Mouse (Mus musculus) forebrain, embryonic 10.5 days (tissue): Measurements from ENCODE around the gene Apba2. TPM values are rescaled to one million over a fixed set of nuclear protein-coding genes. Genes with fewer than 3 reads are reported as not detected.

Source experiments
- DNase-seq: peaks from one replicate; pipeline ENCODE4 v3.0.0-alpha.2; 2017; ENCODE audit warnings: low spot score; ENCODE audit errors: extremely low spot score
- H3K27ac ChIP-seq: fragments of 300-500 bp; sonication (generic); 2 replicates; pipeline ENCODE4 v1.5.1; 2016; ENCODE audit warnings: mild to moderate bottlenecking
- H3K27me3 ChIP-seq: fragments of 300-500 bp; sonication (generic); 2 replicates; pipeline ENCODE4 v1.6.1; 2016; ENCODE audit warnings: mild to moderate bottlenecking; ENCODE audit not compliant: poor library complexity, severe bottlenecking
- H3K36me3 ChIP-seq: fragments of 300-500 bp; sonication (generic); replicated peaks from 2 replicates; pipeline ENCODE4 v1.6.1; 2016; ENCODE audit warnings: mild to moderate bottlenecking, moderate library complexity
- H3K4me1 ChIP-seq: fragments of 300-500 bp; sonication (generic); 2 replicates; pipeline ENCODE4 v1.6.1; 2016
- H3K4me3 ChIP-seq: fragments of 300-500 bp; sonication (generic); 2 replicates; pipeline ENCODE4 v1.5.1; 2016; ENCODE audit warnings: mild to moderate bottlenecking, moderate library complexity
- H3K9me3 ChIP-seq: fragments of 300-500 bp; sonication (generic); 2 replicates; pipeline ENCODE4 v1.6.1; 2016; ENCODE audit warnings: mild to moderate bottlenecking, moderate library complexity
- WGBS: fragments of 180-500 bp; shearing (Covaris S2); methylation state at CpG from one replicate; pipeline ENCODE4 v1.1.7; 2016; 5-methylcytosine and 5-hydroxymethylcytosine counted together
- polyA plus RNA-seq: library from polyadenylated mRNA; unstranded; fragments of >200 nt; fragmentation: Nextera tagmentation; extraction: Ambion mirVana; gene quantifications from 2 replicates; pipeline ENCODE4 v1.2.1, GENCODE M21; 2016

Apba2 gene
- polyA plus RNA-seq, 1 experiment from 2014 or later, result 46.1 TPM

DNA sequence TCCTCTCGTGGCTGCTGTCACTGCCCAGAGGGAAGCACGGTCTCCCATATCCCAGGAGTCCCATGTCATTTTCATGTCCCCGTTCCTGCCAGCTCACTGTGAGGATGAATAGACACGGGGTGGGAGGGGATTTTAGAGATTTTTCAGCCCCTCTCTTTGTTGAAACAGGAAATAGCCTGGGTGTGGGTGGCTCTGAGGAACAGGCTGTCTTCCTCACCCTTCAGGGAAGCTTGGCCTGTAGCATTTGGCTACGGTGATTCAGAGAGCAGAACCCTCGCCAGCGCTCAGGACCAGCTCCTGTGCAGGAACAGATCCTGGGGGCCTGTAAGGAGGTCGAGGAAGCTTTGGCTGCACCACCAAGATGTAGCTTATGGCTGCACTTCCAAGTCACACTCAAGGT, 45.3 kb downstream of the Apba2 start:
- Histone ChIP-seq H3K9me3 (no peaks in the 10 kb centered on the region), H3K4me1 (peaks cover 5% of the 10 kb centered on the region), H3K36me3 (no peaks in the 10 kb centered on the region), H3K4me3 (no peak overlapping the region), H3K27ac (no peak overlapping the region), H3K27me3 (no peaks in the 10 kb centered on the region)
- 82% methylated on average over 8 of the region's 8 CpGs for WGBS
- DNase-seq, result no peak

DNA sequence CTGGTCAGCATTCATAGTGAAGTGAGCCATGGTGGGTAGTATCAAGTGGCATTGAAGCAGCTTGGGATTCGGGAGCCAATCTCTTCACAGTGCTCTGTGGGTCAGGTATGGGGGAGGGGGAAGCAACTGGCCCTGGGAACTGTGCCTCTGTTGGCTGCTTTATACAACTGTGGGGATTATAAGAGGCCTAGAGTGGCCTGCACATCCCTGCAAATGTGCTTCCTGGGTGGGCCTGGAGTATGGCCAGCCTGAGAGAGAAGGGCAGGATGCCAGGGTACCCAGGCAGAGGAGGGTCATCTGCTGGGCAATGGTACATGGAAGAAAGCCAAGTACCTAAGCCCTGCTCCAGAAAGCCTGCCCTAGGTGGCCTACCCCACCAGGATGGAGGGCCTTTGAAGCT, 49.4 kb downstream of the Apba2 start:
- Histone ChIP-seq H3K36me3 (no peaks in the 10 kb centered on the region; the same call in 1 of the 2 replicates), H3K9me3 (no peaks in the 10 kb centered on the region), H3K4me3 (no peak overlapping the region), H3K27me3 (no peaks in the 10 kb centered on the region), H3K27ac (no peak overlapping the region), H3K4me1 (peaks cover 5% of the 10 kb centered on the region)
- 70% methylated on average over 1 of the region's 1 CpGs for WGBS
- no peak for DNase-seq

DNA sequence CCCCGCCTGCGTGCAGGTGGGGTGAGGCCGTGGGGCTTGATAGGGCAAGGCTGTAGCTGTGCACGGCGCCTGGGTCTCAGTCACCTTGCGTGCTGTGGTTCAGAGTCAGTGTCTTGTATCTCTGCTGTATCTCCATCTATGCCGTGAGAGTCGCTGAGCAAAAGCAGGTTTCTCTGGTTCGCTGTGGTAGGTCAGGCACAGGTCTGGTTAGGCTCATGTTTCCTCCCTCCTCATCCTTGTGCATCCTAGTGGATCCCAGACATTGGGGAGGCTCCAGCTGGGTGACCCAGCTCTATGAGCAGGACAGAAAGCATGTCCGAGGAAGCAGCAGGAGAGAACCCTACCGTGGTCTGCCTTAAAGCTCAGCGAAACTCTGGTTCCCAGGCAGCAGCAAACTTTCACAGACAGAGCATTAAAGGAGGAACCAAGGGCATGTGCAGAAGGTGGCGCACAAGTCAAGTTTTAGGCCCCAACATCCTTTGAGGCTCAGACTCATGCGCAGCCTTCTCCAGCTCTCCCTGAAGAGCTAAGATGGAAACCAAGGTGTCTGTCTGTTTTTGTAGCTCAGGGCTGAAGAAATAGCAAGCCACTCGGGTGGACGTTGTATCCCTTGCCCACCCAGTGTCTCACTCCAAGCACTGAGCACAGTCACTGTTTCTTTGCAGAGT, 51.2 kb downstream of the Apba2 start:
- Histone ChIP-seq H3K9me3 (no peaks in the 10 kb centered on the region), H3K4me1 (peaks cover 5% of the 10 kb centered on the region), H3K4me3 (no peak overlapping the region), H3K36me3 (peaks cover 4% of the 10 kb centered on the region; the same call in 1 of the 2 replicates), H3K27me3 (no peaks in the 10 kb centered on the region), H3K27ac (no peak overlapping the region)
- WGBS, result 89% methylated on average over 13 of the region's 16 CpGs
- no peak for DNase-seq

DNA sequence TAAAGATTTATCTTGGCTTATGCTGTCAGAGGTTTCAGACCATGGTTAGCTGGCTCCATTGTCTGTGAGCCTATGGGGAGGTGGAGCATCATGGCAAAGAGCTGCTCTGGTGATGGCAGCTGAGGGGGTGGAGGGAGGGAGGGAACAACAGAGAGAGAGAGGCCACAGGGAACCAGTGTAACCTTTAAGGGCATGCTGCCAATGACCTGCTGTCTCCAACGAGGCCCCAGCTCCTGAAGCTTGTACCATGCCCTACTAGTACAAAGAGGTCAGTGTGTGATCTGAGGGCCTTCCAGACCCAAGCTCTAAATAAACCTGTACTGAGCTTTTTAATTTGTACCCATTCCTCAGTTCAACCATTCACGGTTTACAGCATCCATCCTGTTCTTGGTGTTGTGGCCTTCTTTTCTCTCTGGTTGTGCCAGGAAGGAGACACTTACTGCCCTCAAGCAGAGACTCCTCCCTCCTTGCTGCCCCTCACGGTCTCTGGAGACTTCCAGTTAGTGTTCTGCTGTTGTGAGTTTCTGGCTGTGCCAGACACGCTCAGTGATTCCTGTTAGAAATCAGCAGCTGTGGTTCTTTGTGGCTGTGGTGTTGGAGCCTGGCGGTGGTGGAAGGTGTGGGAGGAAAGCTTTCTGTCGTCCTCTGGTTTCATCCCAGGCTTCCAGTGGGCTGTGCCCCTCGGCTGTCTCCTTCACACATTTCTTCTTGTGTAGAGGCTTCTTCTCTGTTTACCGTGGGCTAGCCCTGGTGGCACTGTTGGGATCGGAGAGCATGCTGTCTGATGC, 60.4 kb downstream of the Apba2 start:
- 0 out of 2 replicates have a peak, but pooled peaks cover 4% of the 10 kb centered on the region for H3K4me1 ChIP-seq
- H3K27me3 ChIP-seq, result no peaks in the 10 kb centered on the region
- no peak for DNase-seq
- no peak overlapping the region for H3K4me3 ChIP-seq
- 79% methylated on average over 9 of the region's 9 CpGs for WGBS
- H3K9me3 ChIP-seq, result no peaks in the 10 kb centered on the region
- H3K27ac ChIP-seq, result no peak overlapping the region
- H3K36me3 ChIP-seq, result peaks cover 12% of the 10 kb centered on the region; the same call in 1 of the 2 replicates

DNA sequence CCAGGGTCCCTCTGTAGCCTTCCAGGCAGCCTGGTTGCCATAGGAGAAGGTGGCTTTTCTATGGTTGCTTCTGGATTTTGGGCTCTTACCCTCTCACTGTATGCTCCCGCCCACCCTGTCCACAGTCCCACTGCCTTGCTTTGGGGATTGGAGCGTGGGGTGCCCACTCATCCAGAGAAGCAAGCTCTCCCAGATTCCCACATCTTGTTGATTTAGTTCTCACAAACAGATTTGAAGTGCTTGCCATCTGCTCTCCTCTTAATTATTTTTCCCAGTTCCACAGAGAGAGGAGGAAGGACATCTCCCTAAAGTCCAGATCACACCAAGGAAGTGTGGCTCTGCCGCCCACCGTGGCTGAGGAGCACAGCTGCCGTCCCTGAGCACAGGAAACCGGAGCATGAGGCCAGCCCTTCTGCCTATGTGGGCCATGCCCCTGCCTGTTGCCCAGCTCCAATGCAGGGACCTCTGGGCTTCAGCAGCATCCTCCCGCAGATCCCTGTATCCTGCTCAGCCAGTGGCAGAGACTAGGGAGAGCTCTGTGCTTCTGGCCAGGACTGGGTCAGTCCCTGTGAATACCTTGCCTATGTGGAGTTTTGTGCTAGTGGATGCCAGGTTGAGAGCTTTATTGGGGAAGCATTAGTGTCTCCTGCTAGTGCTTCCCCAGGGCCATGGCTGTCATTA, 63.5 kb downstream of the Apba2 start:
- peaks cover 19% of the 10 kb centered on the region for H3K4me1 ChIP-seq
- H3K36me3 ChIP-seq, result 0 out of 2 replicates have a peak, but pooled peaks cover 3% of the 10 kb centered on the region
- peak overlapping the region; percentile 40; the same call in 1 of the 2 replicates for H3K27ac ChIP-seq
- WGBS, result 86% methylated on average over 7 of the region's 7 CpGs
- H3K4me3 ChIP-seq, result no peak overlapping the region
- H3K27me3 ChIP-seq, result no peaks in the 10 kb centered on the region
- no peaks in the 10 kb centered on the region for H3K9me3 ChIP-seq
- no peak for DNase-seq

DNA sequence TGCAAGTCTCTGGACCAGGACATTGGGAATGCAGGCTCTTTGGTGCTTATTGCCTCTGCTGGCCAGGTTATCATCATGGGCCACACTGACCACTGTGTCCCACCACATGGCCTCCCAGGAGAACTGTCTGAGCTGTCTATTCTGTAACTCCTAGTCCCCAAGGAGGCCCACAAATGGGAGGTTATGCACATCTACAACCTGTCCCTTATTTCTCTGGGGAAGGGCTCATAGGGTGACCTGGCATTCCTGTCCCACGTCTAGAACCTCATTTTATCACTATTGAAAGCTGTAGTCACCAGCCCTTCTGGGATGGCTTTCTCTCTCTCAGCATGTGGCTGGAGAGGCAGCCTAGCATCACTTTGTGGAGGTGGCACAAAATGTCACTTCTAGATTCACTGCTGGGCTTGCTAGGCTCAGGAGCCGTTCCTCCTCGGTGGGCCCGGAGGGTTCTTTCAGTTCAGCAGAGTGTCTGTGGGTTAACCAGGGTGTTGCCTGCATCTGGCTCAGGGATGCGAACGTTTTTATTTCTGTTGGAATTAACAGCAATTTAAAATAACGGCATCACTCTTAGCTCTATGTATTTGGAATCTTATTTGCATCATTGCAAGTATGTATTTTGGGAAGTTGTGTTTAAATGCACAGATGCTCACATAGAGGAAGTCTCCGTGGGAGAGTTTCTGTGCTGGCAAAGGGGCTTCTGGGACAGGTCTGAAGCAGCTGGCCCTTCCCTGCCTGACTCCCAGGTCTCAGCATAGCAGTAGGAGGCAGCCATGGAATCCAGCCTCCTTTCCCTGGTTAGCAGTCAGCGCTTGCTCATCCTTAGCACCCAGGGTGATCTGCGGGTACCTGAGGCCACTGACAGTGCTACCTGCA, 65.1 kb downstream of the Apba2 start:
- Histone ChIP-seq H3K27me3 (no peaks in the 10 kb centered on the region), H3K4me1 (peaks cover 20% of the 10 kb centered on the region), H3K9me3 (no peaks in the 10 kb centered on the region), H3K36me3 (0 out of 2 replicates have a peak, but pooled peaks cover 3% of the 10 kb centered on the region), H3K27ac (no peak overlapping the region), H3K4me3 (no peak overlapping the region)
- WGBS, result 86% methylated on average over 10 of the region's 10 CpGs
- DNase-seq, result no peak

DNA sequence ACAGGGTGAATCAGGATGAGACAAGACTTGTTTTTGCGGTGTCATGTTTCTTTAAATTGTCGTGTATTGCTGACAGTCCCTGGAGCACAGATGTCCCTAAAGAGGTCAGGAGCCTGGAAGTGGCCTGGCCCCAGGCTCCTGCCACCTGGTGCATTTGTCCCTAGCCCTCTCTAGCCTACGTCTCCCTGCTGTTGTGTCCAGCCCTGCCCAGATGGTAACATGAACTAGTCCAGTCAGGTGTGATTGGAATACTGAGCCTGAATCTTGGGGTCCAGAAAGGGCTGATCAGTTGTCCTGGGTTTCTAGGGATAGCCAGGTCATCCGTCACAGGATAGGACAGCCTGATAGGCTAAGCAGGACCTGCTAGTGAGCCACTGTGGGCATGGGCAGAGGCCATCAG, 67.2 kb downstream of the Apba2 start:
- WGBS, result 62% methylated on average over 4 of the region's 4 CpGs
- Histone ChIP-seq H3K4me1 (peaks cover 20% of the 10 kb centered on the region), H3K9me3 (no peaks in the 10 kb centered on the region), H3K4me3 (no peak overlapping the region), H3K36me3 (no peaks in the 10 kb centered on the region), H3K27me3 (no peaks in the 10 kb centered on the region), H3K27ac (peak overlapping the region; percentile 8; the same call in 1 of the 2 replicates)
- no peak for DNase-seq

DNA sequence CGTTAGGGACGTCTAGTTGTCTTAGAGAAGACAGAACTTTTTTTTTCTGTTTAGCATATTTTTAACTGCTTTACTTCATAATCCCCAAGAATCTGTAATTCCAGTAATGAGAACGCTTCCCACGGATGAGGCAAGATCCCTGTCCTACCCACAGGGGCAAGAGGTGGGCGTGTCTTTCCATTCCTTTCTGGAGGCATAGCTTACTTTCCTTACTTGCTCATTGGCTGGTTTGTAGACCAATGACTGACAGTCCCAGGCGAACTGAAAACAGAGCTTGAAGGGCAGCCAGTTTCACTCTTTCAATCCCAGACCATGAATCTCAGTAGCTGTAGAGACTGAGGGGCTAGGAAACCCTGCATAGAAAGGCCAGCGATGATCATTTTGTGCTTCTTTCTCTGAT, 68.2 kb downstream of the Apba2 start:
- Histone ChIP-seq H3K9me3 (no peaks in the 10 kb centered on the region), H3K4me3 (no peak overlapping the region), H3K27ac (no peak overlapping the region), H3K36me3 (no peaks in the 10 kb centered on the region), H3K27me3 (no peaks in the 10 kb centered on the region), H3K4me1 (peaks cover 20% of the 10 kb centered on the region)
- 56% methylated on average over 7 of the region's 7 CpGs for WGBS
- DNase-seq, result no peak

DNA sequence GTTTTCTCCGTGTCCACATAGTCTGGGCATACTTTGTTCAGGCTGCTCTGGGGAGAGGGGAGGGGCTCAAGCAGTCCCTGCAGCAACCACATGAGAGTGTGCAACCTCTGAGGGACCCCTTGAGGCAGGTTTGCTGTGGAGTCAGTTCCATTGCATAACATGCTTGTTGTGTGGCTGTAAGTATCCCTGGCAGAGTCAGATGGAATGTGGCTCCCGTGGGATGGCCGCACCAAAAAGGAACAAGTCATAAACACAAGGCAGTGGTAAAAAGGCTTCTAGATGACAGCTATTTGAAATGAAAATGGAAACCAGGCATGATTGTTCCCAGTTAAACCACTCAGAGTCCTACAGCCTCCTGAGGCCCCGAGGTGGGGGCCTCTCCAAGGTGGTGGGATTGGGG, 69.4 kb downstream of the Apba2 start:
- H3K4me3 ChIP-seq, result no peak overlapping the region
- no peaks in the 10 kb centered on the region for H3K27me3 ChIP-seq
- no peaks in the 10 kb centered on the region for H3K36me3 ChIP-seq
- H3K4me1 ChIP-seq, result peaks cover 20% of the 10 kb centered on the region
- no peak for DNase-seq
- 92% methylated on average over 4 of the region's 4 CpGs for WGBS
- H3K27ac ChIP-seq, result no peak overlapping the region
- no peaks in the 10 kb centered on the region for H3K9me3 ChIP-seq

DNA sequence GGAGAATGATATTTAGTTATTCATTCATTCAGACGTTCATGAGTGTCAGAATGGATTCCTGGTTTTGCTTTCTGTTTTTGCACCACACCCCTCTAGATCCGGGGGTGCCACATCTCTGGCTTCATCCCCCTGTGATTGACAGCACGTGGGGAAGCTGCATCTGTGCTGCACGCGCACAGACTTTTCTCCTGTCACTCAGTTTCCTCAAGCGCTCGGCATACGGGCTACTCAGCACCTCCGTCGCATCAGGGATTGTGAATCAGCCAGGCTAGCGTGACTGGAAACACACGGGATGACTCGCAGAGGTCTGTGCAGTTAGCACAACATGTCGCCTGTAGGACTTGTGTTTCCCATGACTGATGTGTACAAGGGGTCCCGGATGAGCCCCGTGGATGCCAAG, 72.6 kb downstream of the Apba2 start:
- Histone ChIP-seq H3K4me1 (peaks cover 12% of the 10 kb centered on the region), H3K4me3 (no peak overlapping the region), H3K27me3 (no peaks in the 10 kb centered on the region), H3K9me3 (no peaks in the 10 kb centered on the region), H3K36me3 (no peaks in the 10 kb centered on the region), H3K27ac (no peak overlapping the region)
- DNase-seq, result no peak
- 92% methylated on average over 16 of the region's 16 CpGs for WGBS

DNA sequence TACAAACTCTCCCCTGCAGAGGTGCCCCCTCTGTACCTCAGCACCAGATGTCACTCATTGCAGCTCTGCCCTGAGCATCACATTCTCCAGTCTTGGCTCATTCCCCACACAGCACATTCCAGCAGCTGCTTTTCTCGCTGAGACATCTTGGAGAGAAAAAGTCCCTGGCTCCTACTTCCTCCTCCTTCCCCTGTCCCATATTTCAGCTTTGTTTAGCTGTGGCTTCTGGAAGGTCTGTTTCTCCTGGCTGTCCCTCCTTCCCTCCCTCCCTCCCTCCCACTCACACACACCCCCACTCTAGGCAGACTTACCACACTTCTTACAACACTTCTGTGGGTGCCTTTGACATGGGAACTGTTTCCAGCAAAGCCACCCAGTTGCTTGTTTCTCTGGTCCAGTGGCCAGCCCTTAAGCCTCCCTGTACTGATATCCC, 75.0 kb downstream of the Apba2 start:
- no peak for DNase-seq
- Histone ChIP-seq H3K4me3 (no peak overlapping the region), H3K9me3 (no peaks in the 10 kb centered on the region), H3K27ac (no peak overlapping the region), H3K36me3 (no peaks in the 10 kb centered on the region), H3K27me3 (no peaks in the 10 kb centered on the region), H3K4me1 (peaks cover 22% of the 10 kb centered on the region)
- WGBS, result 78% methylated on average over 1 of the region's 1 CpGs

DNA sequence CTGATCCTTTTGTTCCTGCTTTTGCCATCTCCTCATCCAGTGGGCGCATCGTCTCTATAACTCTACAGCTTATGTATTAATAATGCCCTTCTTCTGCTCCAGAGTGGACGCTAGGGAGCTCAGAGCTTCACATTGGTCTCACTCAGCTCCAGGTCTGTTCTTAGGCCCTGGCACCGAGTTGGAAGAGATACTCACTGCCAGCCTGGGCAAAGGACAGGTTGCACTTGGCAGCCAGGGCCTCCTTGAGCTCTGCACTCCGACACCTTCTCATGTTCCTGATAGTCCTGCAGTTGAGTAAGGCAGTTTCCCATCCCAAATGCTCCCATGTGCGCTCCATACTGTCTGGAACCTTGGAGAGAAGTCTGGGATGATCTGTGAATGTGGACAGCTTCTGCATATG, 76.7 kb downstream of the Apba2 start:
- no peaks in the 10 kb centered on the region for H3K27me3 ChIP-seq
- H3K27ac ChIP-seq, result no peak overlapping the region
- 97% methylated on average over 6 of the region's 6 CpGs for WGBS
- H3K4me3 ChIP-seq, result no peak overlapping the region
- peaks cover 28% of the 10 kb centered on the region for H3K4me1 ChIP-seq
- no peaks in the 10 kb centered on the region for H3K36me3 ChIP-seq
- no peak for DNase-seq
- no peaks in the 10 kb centered on the region for H3K9me3 ChIP-seq
